Mouse (Mus musculus): ENCODE measurements at regions not wholly inside any gene's neighbourhood (a gene's known extent, or its start where the extent isn't known, plus 50 kb on each side); places are given as distances from the start of the nearest gene placed in this dataset.

DNA sequence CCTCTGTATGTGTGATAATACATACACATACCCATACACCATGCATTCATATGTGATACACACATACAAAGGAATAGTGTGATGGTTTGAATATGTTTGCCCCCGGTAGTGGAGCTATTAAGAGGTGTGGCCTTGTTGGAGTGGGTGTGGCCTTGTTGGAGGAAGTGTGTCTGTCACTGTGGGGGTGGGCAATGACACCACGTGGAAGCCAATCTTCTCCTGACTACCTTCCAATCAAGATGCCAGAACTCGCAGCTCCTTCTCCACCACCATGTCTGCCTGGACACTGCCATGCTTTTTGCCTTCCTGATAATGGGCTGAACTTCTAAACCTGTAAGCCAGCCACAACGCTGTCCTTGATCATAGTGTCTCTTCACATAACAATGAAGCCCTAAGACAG, 86.1 kb upstream of the Pabpc6 start:
- Histone ChIP-seq H3K9ac (ENCODE audit: insufficient read depth, low read depth) (no peak overlapping the region), H3K27ac (ENCODE audit: insufficient read depth, low read depth) (no peak overlapping the region), H3K79me2 (replicated peaks; ENCODE audit: control insufficient read depth, extremely low read depth, insufficient read depth, poor library complexity, severe bottlenecking) (no peaks in the 10 kb centered on the region), H3K27me3 (replicated peaks) (no peaks in the 10 kb centered on the region), H3K36me3 (replicated peaks in 1 of 2; ENCODE audit: control insufficient read depth in 1 of 2, insufficient read depth in 1 of 2, low read length in 1 of 2) (no peaks in the 10 kb centered on the region), H3K4me3 (replicated peaks in 1 of 3; ENCODE audit: low read depth in 2 of 3, low read length in 2 of 3, poor library complexity in 1 of 3) (no peak overlapping the region), H3K4me2 (ENCODE audit: insufficient read depth, low read depth, poor library complexity, severe bottlenecking) (no peak overlapping the region), H3K4me1 (ENCODE audit: control insufficient read depth in 1 of 2, insufficient read depth in 2 of 2) (peaks cover 0 to 11% of the 10 kb centered on the region in 2 experiments; a peak in 2 of 4 replicates), H3K9me3 (replicated peaks; ENCODE audit: low read length) (no peaks in the 10 kb centered on the region)
- DNase-seq (ENCODE audit: extremely low read depth) = no peak
- TF ChIP-seq PAX5 (IDR thresholded peaks at IDR 0.05; ENCODE audit: low read length) = no peak
- no peak for TF ChIP-seq CHD2 (IDR thresholded peaks at IDR 0.05; ENCODE audit: low read length)
- no peak for TF ChIP-seq SMC3 (IDR thresholded peaks at IDR 0.05; ENCODE audit: low read depth, low read length)
- no peak for TF ChIP-seq MEF2A (IDR thresholded peaks at IDR 0.05; ENCODE audit: borderline replicate concordance, low read depth, low read length)
- TF ChIP-seq ELF1 (IDR thresholded peaks at IDR 0.05; ENCODE audit: low read depth, low read length) = no peak
- TF ChIP-seq IRF4 (IDR thresholded peaks at IDR 0.05; ENCODE audit: low read depth, low read length) = no peak
- no peak for TF ChIP-seq BHLHE40 (IDR thresholded peaks at IDR 0.05; ENCODE audit: low read depth, low read length)
- no peak for TF ChIP-seq TBP (conservative IDR thresholded peaks at IDR 0.05; ENCODE audit: low read depth, low read length)
- no peak for TF ChIP-seq MAZ (IDR thresholded peaks at IDR 0.05; ENCODE audit: low read depth, low read length)
- dilution Hi-C loops (cut with MboI; ENCODE audit: extremely low pct_ligation_motif_present, extremely low pct_unique_long_range_greater_than_20kb, low sequenced_read_pairs) (no loop called here), in situ Hi-C loops (cut with MboI; ENCODE audit: low pct_ligation_motif_present, low pct_unique_long_range_greater_than_20kb, low sequenced_read_pairs) (no loop called here)

DNA sequence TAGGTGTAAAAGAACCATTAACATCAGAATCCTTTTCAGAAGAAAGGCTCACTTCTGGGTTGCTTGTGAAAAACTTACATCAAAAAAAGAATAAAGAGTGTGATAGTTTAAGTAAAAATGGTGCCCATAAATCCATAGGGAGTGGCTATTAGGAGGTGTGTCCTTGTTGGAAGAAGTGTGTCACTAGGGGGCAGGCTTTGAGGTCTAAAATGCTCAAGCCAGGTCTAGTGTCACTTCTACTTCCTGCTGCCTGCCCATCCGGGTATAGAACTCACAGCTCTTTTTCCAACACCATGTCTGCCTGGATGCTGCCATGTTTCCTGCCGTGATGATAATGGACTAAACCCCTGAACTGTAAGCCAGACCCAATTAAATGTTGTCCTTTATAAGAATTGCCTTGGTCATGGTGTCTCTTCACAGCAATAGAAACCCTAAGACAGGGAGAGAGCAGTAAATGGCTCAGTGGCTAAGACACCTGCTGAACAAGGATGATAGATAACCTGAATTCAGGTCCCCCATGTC, 85.4 kb upstream of the Pabpc6 start:
- Histone ChIP-seq H3K4me1 (ENCODE audit: control insufficient read depth in 1 of 2, insufficient read depth in 2 of 2) (peaks cover 0 to 5% of the 10 kb centered on the region in 2 experiments; a peak in 1 of 4 replicates), H3K79me2 (replicated peaks; ENCODE audit: control insufficient read depth, extremely low read depth, insufficient read depth, poor library complexity, severe bottlenecking) (no peaks in the 10 kb centered on the region), H3K27ac (ENCODE audit: insufficient read depth, low read depth) (no peak overlapping the region), H3K27me3 (replicated peaks) (no peaks in the 10 kb centered on the region), H3K9me3 (replicated peaks; ENCODE audit: low read length) (no peaks in the 10 kb centered on the region), H3K4me2 (ENCODE audit: insufficient read depth, low read depth, poor library complexity, severe bottlenecking) (no peak overlapping the region), H3K4me3 (replicated peaks in 1 of 3; ENCODE audit: low read depth in 2 of 3, low read length in 2 of 3, poor library complexity in 1 of 3) (no peak overlapping the region), H3K36me3 (replicated peaks in 1 of 2; ENCODE audit: control insufficient read depth in 1 of 2, insufficient read depth in 1 of 2, low read length in 1 of 2) (no peaks in the 10 kb centered on the region), H3K9ac (ENCODE audit: insufficient read depth, low read depth) (no peak overlapping the region)
- in situ Hi-C loops (cut with MboI; ENCODE audit: low pct_ligation_motif_present, low pct_unique_long_range_greater_than_20kb, low sequenced_read_pairs) = no loop called here
- peak; percentile 21 for DNase-seq (ENCODE audit: extremely low read depth)
- dilution Hi-C loops (cut with MboI; ENCODE audit: extremely low pct_ligation_motif_present, extremely low pct_unique_long_range_greater_than_20kb, low sequenced_read_pairs) = no loop called here
- TF ChIP-seq USF1 (IDR thresholded peaks at IDR 0.05; ENCODE audit: low read depth, low read length) = no peak
- TF ChIP-seq GABPA (IDR thresholded peaks at IDR 0.05; ENCODE audit: insufficient replicate concordance, low read depth, low read length) = no peak
- no peak for TF ChIP-seq JUN (IDR thresholded peaks at IDR 0.05; ENCODE audit: insufficient read depth, low read depth, low read length)
- TF ChIP-seq SMC3 (IDR thresholded peaks at IDR 0.05; ENCODE audit: low read depth, low read length) = no peak
- no peak for TF ChIP-seq JUND (conservative IDR thresholded peaks at IDR 0.05; ENCODE audit: low read depth, low read length)
- TF ChIP-seq USF2 (conservative IDR thresholded peaks at IDR 0.05; ENCODE audit: low read depth, low read length) = no peak
- no peak for TF ChIP-seq RCOR1 (conservative IDR thresholded peaks at IDR 0.05; ENCODE audit: low read depth, low read length)
- no peak for TF ChIP-seq NRF1 (IDR thresholded peaks at IDR 0.05; ENCODE audit: low read depth, low read length)
- no peak for TF ChIP-seq POLR2A (IDR thresholded peaks at IDR 0.05; ENCODE audit: low read depth, low read length)
- TF ChIP-seq MAZ (IDR thresholded peaks at IDR 0.05; ENCODE audit: low read depth, low read length) = no peak
- TF ChIP-seq BHLHE40 (IDR thresholded peaks at IDR 0.05; ENCODE audit: low read depth, low read length) = no peak
- TF ChIP-seq ZNF384 (IDR thresholded peaks at IDR 0.05; ENCODE audit: low read depth, low read length) = no peak
- no peak for TF ChIP-seq ZKSCAN1 (IDR thresholded peaks at IDR 0.05; ENCODE audit: borderline replicate concordance, low read depth, low read length)
- no peak for TF ChIP-seq PAX5 (IDR thresholded peaks at IDR 0.05; ENCODE audit: low read length)
- TF ChIP-seq ZC3H11A (IDR thresholded peaks at IDR 0.05; ENCODE audit: low read depth, low read length) = no peak
- no peak for TF ChIP-seq RAD21 (IDR thresholded peaks at IDR 0.05; ENCODE audit: low read depth, low read length)
